Mouse (Mus musculus) lung, postnatal 0 days (tissue): ENCODE measurements at regions not wholly inside any gene's neighbourhood (a gene's known extent, or its start where the extent isn't known, plus 50 kb on each side); places are given as distances from the start of the nearest gene placed in this dataset.

Experiments
- CTCF ChIP-seq: IDR thresholded peaks from 2 replicates; pipeline ENCODE4 v1.5.1; 2016; ENCODE audit warnings: antibody characterized with exemption, mild to moderate bottlenecking
- EP300 ChIP-seq: IDR thresholded peaks from 2 replicates; pipeline ENCODE4 v1.6.1; 2016; ENCODE audit warnings: antibody characterized with exemption, mild to moderate bottlenecking, control low read depth

DNA sequence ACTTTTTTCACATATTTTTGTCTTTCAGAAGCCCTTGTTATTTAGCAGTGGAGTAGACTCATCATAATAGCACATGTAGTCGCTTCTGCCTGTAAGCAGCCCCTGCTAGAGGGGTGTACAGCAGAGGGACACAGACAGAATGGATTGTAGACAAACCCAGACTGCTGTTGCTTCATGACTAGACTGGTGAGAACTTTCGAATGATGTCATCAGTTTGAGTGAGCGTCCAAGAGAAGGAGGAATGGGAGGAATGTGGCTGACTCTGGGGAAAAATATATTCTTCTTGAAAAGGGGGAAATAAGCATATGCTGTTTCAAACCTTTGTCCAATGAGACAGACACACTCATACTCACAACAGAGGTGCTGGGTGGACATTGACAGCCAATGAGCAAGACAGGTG lies 436.1 kb downstream of the Fgf9 start:
- no peak for TF ChIP-seq CTCF
- no peak for TF ChIP-seq EP300
